Mouse (Mus musculus) embryonic facial prominence, embryonic 11.5 days (tissue): ENCODE results near the gene Iqch. TPM values are rescaled to one million over a fixed set of nuclear protein-coding genes. Genes with fewer than 3 reads are reported as not detected.

ENCODE experiments used
- ATAC-seq: fragments of 200-750 bp; cut with Nextera tagmentation; replicated peaks from 2 replicates; pipeline ENCODE4 v1.8.0; 2017; ENCODE audit warnings: low read depth; ENCODE audit not compliant: insufficient number of reproducible peaks, low FRiP score, low TSS enrichment
- DNase-seq: peaks from one replicate; pipeline ENCODE4 v3.0.0-alpha.2; 2015; ENCODE audit warnings: low spot score
- H3K27ac ChIP-seq: fragments of 300-500 bp; sonication (generic); replicated peaks from 2 replicates; pipeline ENCODE4 v1.5.1; 2014; ENCODE audit warnings: mild to moderate bottlenecking, low read depth, low read length, control low read depth
- H3K27me3 ChIP-seq: fragments of 300-500 bp; sonication (generic); 2 replicates; pipeline ENCODE4 v1.6.1; 2014; ENCODE audit warnings: mild to moderate bottlenecking, low read length, moderate library complexity, mixed read lengths; ENCODE audit not compliant: control insufficient read depth, insufficient read depth
- H3K36me3 ChIP-seq: fragments of 300-500 bp; sonication (generic); replicated peaks from 2 replicates; pipeline ENCODE4 v1.6.1; 2014; ENCODE audit warnings: low read depth, mild to moderate bottlenecking, low read length, moderate library complexity, mixed read lengths; ENCODE audit not compliant: control insufficient read depth, insufficient read depth
- H3K4me1 ChIP-seq: fragments of 300-500 bp; sonication (generic); 2 replicates; pipeline ENCODE4 v1.6.1; 2014; ENCODE audit warnings: low read length, mixed read lengths; ENCODE audit not compliant: control insufficient read depth, insufficient read depth
- H3K4me2 ChIP-seq: fragments of 300-500 bp; sonication (generic); 2 replicates; pipeline ENCODE4 v1.6.1; 2014; ENCODE audit warnings: low read depth, mild to moderate bottlenecking, control low read depth, low read length, moderate library complexity
- H3K4me3 ChIP-seq: fragments of 300-500 bp; sonication (generic); 2 replicates; pipeline ENCODE4 v1.5.1; 2014; ENCODE audit warnings: low read depth, low read length, control low read depth
- H3K9ac ChIP-seq: fragments of 300-500 bp; sonication (generic); replicated peaks from 2 replicates; pipeline ENCODE4 v1.6.1; 2014; ENCODE audit warnings: mild to moderate bottlenecking, control low read depth, low read length
- H3K9me3 ChIP-seq: fragments of 300-500 bp; sonication (generic); replicated peaks from 2 replicates; pipeline ENCODE4 v1.6.1; 2016; ENCODE audit warnings: mild to moderate bottlenecking, low read length, inconsistent platforms, mixed read lengths; ENCODE audit not compliant: control insufficient read depth
- WGBS: fragments of 180-500 bp; shearing (Covaris S2); extraction: QIAGEN DNeasy Blood & Tissue Kit; methylation state at CpG from one replicate; pipeline ENCODE4 v1.1.7; 2014; 5-methylcytosine and 5-hydroxymethylcytosine counted together
- polyA plus RNA-seq: library from polyadenylated mRNA; unstranded; fragments of >200 nt; fragmentation: Nextera tagmentation; extraction: Ambion mirVana; gene quantifications from 2 replicates; pipeline ENCODE4 v1.2.1, GENCODE M21; 2014

The Iqch gene
- polyA plus RNA-seq, 1 experiment from 2014 or later, result not detected

GRCm38 (mm10) chr9:63572874-63573273 is 29.4 kb downstream of the Iqch start:
- no peak overlapping the region for H3K9ac ChIP-seq
- H3K4me2 ChIP-seq, result no peak overlapping the region
- H3K27me3 ChIP-seq, result no peaks in the 10 kb centered on the region
- no peak overlapping the region for H3K27ac ChIP-seq
- ATAC-seq (no peak), DNase-seq (no peak)
- H3K9me3 ChIP-seq, result no peaks in the 10 kb centered on the region
- peaks cover 2% of the 10 kb centered on the region; the same call in 1 of the 2 replicates for H3K4me1 ChIP-seq
- no peak overlapping the region for H3K4me3 ChIP-seq
- H3K36me3 ChIP-seq, result no peaks in the 10 kb centered on the region
- WGBS, result 70% methylated on average over 7 of the region's 7 CpGs

- Histone ChIP-seq H3K36me3 (no peaks in the 10 kb centered on the region), H3K9ac (no peak overlapping the region)
- WGBS, result 22% methylated on average over 6 of the region's 6 CpGs
These were observed 30.4 kb downstream of the Iqch start for GRCm38 (mm10) chr9:63571895-63572294.

GRCm38 (mm10) chr9:63568808-63569207 is 33.5 kb downstream of the Iqch start:
- no peak overlapping the region for H3K27ac ChIP-seq
- ATAC-seq, result no peak
- no peak overlapping the region for H3K9ac ChIP-seq
- H3K9me3 ChIP-seq, result no peaks in the 10 kb centered on the region
- no peaks in the 10 kb centered on the region for H3K27me3 ChIP-seq
- WGBS, result 13% methylated on average over 8 of the region's 8 CpGs
- H3K4me3 ChIP-seq, result no peak overlapping the region
- peak; percentile 49 for DNase-seq
- H3K36me3 ChIP-seq, result no peaks in the 10 kb centered on the region
- H3K4me2 ChIP-seq, result no peak overlapping the region
- H3K4me1 ChIP-seq, result peaks cover under 1% of the 10 kb centered on the region; the same call in 1 of the 2 replicates

More at GRCm38 (mm10) chr9:63571895-63572294, 30.4 kb downstream of the Iqch start:
- ATAC-seq (no peak), DNase-seq (no peak)
- peaks cover 2% of the 10 kb centered on the region; the same call in 1 of the 2 replicates for H3K4me1 ChIP-seq
- no peaks in the 10 kb centered on the region for H3K9me3 ChIP-seq
- no peak overlapping the region for H3K4me3 ChIP-seq
- H3K4me2 ChIP-seq, result no peak overlapping the region
- no peak overlapping the region for H3K27ac ChIP-seq
- H3K27me3 ChIP-seq, result no peaks in the 10 kb centered on the region

GRCm38 (mm10) chr9:63568314-63568713 is 34.0 kb downstream of the Iqch start:
- Histone ChIP-seq H3K4me1 (no peaks in the 10 kb centered on the region), H3K36me3 (no peaks in the 10 kb centered on the region), H3K27ac (no peak overlapping the region), H3K27me3 (no peaks in the 10 kb centered on the region), H3K4me2 (no peak overlapping the region), H3K9ac (no peak overlapping the region), H3K4me3 (no peak overlapping the region), H3K9me3 (no peaks in the 10 kb centered on the region)
- ATAC-seq (no peak), DNase-seq (no peak)
- 67% methylated on average over 6 of the region's 6 CpGs for WGBS

GRCm38 (mm10) chr9:63563436-63563835 is 38.9 kb downstream of the Iqch start:
- Histone ChIP-seq H3K4me2 (no peak overlapping the region), H3K4me1 (no peaks in the 10 kb centered on the region), H3K9me3 (no peaks in the 10 kb centered on the region), H3K4me3 (no peak overlapping the region), H3K27ac (no peak overlapping the region), H3K9ac (no peak overlapping the region), H3K36me3 (no peaks in the 10 kb centered on the region), H3K27me3 (no peaks in the 10 kb centered on the region)
- WGBS, result 81% methylated on average over 2 of the region's 2 CpGs
- DNase-seq, result no peak
- ATAC-seq, result no peak

GRCm38 (mm10) chr9:63561931-63562330 is 40.4 kb downstream of the Iqch start:
- DNase-seq, result no peak
- Histone ChIP-seq H3K4me3 (no peak overlapping the region), H3K36me3 (no peaks in the 10 kb centered on the region), H3K4me2 (no peak overlapping the region), H3K4me1 (no peaks in the 10 kb centered on the region), H3K9me3 (no peaks in the 10 kb centered on the region), H3K9ac (no peak overlapping the region), H3K27ac (no peak overlapping the region), H3K27me3 (no peaks in the 10 kb centered on the region)
- no peak for ATAC-seq
- WGBS, result 68% methylated on average over 8 of the region's 8 CpGs

GRCm38 (mm10) chr9:63556933-63557332 is 45.4 kb downstream of the Iqch start:
- Histone ChIP-seq H3K4me3 (no peak overlapping the region), H3K9ac (no peak overlapping the region), H3K27me3 (no peaks in the 10 kb centered on the region), H3K36me3 (no peaks in the 10 kb centered on the region), H3K4me1 (no peaks in the 10 kb centered on the region), H3K4me2 (no peak overlapping the region), H3K27ac (no peak overlapping the region), H3K9me3 (no peaks in the 10 kb centered on the region)
- 85% methylated on average over 8 of the region's 8 CpGs for WGBS
- DNase-seq, result no peak
- ATAC-seq, result no peak

GRCm38 (mm10) chr9:63556316-63556715 is 46.0 kb downstream of the Iqch start:
- Histone ChIP-seq H3K9me3 (no peaks in the 10 kb centered on the region), H3K9ac (no peak overlapping the region), H3K27ac (no peak overlapping the region), H3K4me1 (no peaks in the 10 kb centered on the region), H3K27me3 (no peaks in the 10 kb centered on the region), H3K36me3 (no peaks in the 10 kb centered on the region), H3K4me3 (no peak overlapping the region), H3K4me2 (no peak overlapping the region)
- ATAC-seq, result no peak
- no peak for DNase-seq
- 70% methylated on average over 1 of the region's 1 CpGs for WGBS
